9 mouse cellular contexts compared by ENCODE assay signal in genomic region chr8:82402261-82402685, GRCm38 (mm10). TPM values are rescaled to one million over a fixed set of nuclear protein-coding genes. Genes with fewer than 3 reads are reported as not detected.
DNase-seq lines count a peak whose midpoint lies in the region; ATAC-seq and TF ChIP-seq lines count a peak whose summit lies in the region.
"Had no signal": no experiment of that assay in that cellular context is flagged by ENCODE, and none has a peak within 500 bp of the region (broad histone marks: within the 10 kb centered on the region; RNA-seq: fewer than 3 reads in every experiment).

No protein-coding gene starts in this region.

- peaks cover 11% of the 10 kb centered on the region; the same call in 1 of the 2 replicates for H3K4me1 ChIP-seq in intestine, embryonic 15.5 days (replicated peaks)
- peaks cover 9% of the 10 kb centered on the region for H3K4me1 ChIP-seq in lung, adult 2 months (ENCODE audit: control insufficient read depth, insufficient read depth, low read length)
- H3K4me1 ChIP-seq in olfactory bulb, adult 2 months (ENCODE audit: control insufficient read depth, insufficient read depth, low read length), result peaks cover 11% of the 10 kb centered on the region

- no peak for DNase-seq in layer of hippocampus, adult 2 months (ENCODE audit: low spot score in 2 of 2)
- DNase-seq in layer of hippocampus, adult 8-10 months (ENCODE audit: low spot score in 2 of 2), result no peak
- DNase-seq in cerebellum, postnatal 14 days, result peak; percentile 11 to 14
- DNase-seq in gastrocnemius, postnatal 25 days, result peak; percentile 68
- peak; percentile 67 for DNase-seq in lung, adult 2 months
- DNase-seq in right cerebral cortex, postnatal 4 days, result no peak

- no peaks in the 10 kb centered on the region for H3K27me3 ChIP-seq in intestine, embryonic 15.5 days (replicated peaks)

- H3K27ac ChIP-seq in layer of hippocampus, adult 2 months, result peak overlapping the region; percentile 76
- peak overlapping the region; percentile 84 for H3K27ac ChIP-seq in intestine, embryonic 15.5 days
- peak overlapping the region; percentile 4; the same call in 1 of the 2 replicates for H3K27ac ChIP-seq in olfactory bulb, adult 2 months (ENCODE audit: insufficient read depth, low read depth, low read length)

- ATAC-seq in intestine, embryonic 15.5 days, result peak; percentile 73

- H3K36me3 ChIP-seq in intestine, embryonic 15.5 days, result no peaks in the 10 kb centered on the region

- no peaks in the 10 kb centered on the region for H3K9me3 ChIP-seq in intestine, embryonic 15.5 days

- 1% methylated on average over 13 of the region's 13 CpGs for WGBS in intestine, embryonic 15.5 days
- WGBS in lung, adult 2 months, result under 1% methylated on average over 13 of the region's 13 CpGs
- 7% methylated on average over 13 of the region's 13 CpGs for WGBS in olfactory bulb, adult 2 months

- H3K9ac ChIP-seq in intestine, embryonic 15.5 days, result peak overlapping the region; percentile 54

- TF ChIP-seq CTCF in layer of hippocampus, adult 2 months (conservative IDR thresholded peaks at IDR 0.05), result no peak
- no peak for TF ChIP-seq CTCF in lung, adult 2 months (IDR thresholded peaks at IDR 0.05; ENCODE audit: insufficient read depth, low read length)
- TF ChIP-seq CTCF in olfactory bulb, adult 2 months (IDR thresholded peaks at IDR 0.05; ENCODE audit: insufficient read depth, low read depth, low read length), result no peak

- peak overlapping the region; percentile 58 for H3K4me3 ChIP-seq in layer of hippocampus, adult 2 months
- H3K4me3 ChIP-seq in intestine, embryonic 15.5 days (replicated peaks), result peak overlapping the region; percentile 57
- peak overlapping the region; percentile 81 for H3K4me3 ChIP-seq in lung, adult 2 months (replicated peaks; ENCODE audit: extremely low read depth, low read depth, low read length)
- peak overlapping the region; percentile 39 for H3K4me3 ChIP-seq in olfactory bulb, adult 2 months (ENCODE audit: insufficient read depth, low read depth, low read length)

- H3K4me2 ChIP-seq in intestine, embryonic 15.5 days (replicated peaks), result peak overlapping the region; percentile 85

- no peak for TF ChIP-seq POLR2A in lung, adult 2 months (IDR thresholded peaks at IDR 0.05; ENCODE audit: borderline replicate concordance, extremely low read depth, low read depth, low read length)
- no peak for TF ChIP-seq POLR2A in olfactory bulb, adult 2 months (IDR thresholded peaks at IDR 0.05; ENCODE audit: insufficient read depth, low read depth, low read length)

RNA-seq across cellular contexts. Expression of gene Il15, which starts 0.7 kb away (rescaled TPM):
- 1 to 10 TPM in 1 of 2 experiments, under 1 TPM in 1; 0.51 to 1.9 TPM for total RNA-seq in layer of hippocampus, adult 2 months (2021)
- 1 to 10 TPM; 2.0 to 3.8 (median 2.6) TPM for total RNA-seq in layer of hippocampus, adult 8-10 months (2022)
- total RNA-seq in gastrocnemius, postnatal 25 days (2021), result 1 to 10 TPM; 3.1 to 4.6 TPM
- polyA plus RNA-seq in intestine, embryonic 15.5 days (2015; fragmentation: Nextera tagmentation; extraction: Ambion mirVana), result 10.2 and 10.5 TPM in 2 replicates
- 8.3 and 8.5 TPM in 2 replicates for polyA plus RNA-seq in lung, adult 2 months (2012; rRNA removed)
- not detected in 2 replicates for polyA plus RNA-seq in olfactory bulb, adult 2 months (2012; ENCODE audit: insufficient read depth, insufficient read length, low replicate concordance, missing spikeins)
- total RNA-seq: MEL had no signal

Comparison
In these comparisons a context has a peak if more than half of its experiments do, and no peak if none do; other contexts are left out.
1. DNase-seq: peak in cerebellum, postnatal 14 days (2 of 2), gastrocnemius, postnatal 25 days (single experiment) and lung, adult 2 months (single experiment); none in layer of hippocampus, adult 2 months (0 of 2), layer of hippocampus, adult 8-10 months (0 of 2) and right cerebral cortex, postnatal 4 days (single experiment).
2. H3K27ac ChIP-seq: peak in every context shown above with its lines; median percentile 84 in intestine, embryonic 15.5 days; 76 in layer of hippocampus, adult 2 months; 4 in olfactory bulb, adult 2 months.
3. Peak in every context shown above with its lines, with median percentiles within 50 percentile points of each other: H3K4me3 ChIP-seq.